Mouse (Mus musculus) spleen, postnatal 10 days (tissue): ENCODE results near the gene Rc3h2.

Experiments used
- DNase-seq, 2 experiments: peaks; one replicate each; pipeline ENCODE4 v3.0.0; 2021 to 2022; ENCODE audit warnings: low spot score in 2 of 2

Gene Rc3h2

GRCm38 (mm10) chr2:37422306-37423304 lies at the start of gene Rc3h2:
Gene Rc3h2 (minus strand): TSS chr2:37422903.
- peak; percentile 93 to 96 for DNase-seq

- DNase-seq, result no peak
Observed at GRCm38 (mm10) chr2:37466266-37466665, 43.6 kb upstream of the Rc3h2 start.

- DNase-seq, result no peak
Observed at GRCm38 (mm10) chr2:37460707-37461106, 38.0 kb upstream of the Rc3h2 start.

- DNase-seq, result no peak
Observed at GRCm38 (mm10) chr2:37452376-37452760, 29.7 kb upstream of the Rc3h2 start.

GRCm38 (mm10) chr2:37451667-37452375 lies 29.1 kb upstream of the Rc3h2 start:
- DNase-seq, result peak; percentile 81 to 94

GRCm38 (mm10) chr2:37442611-37443591 lies 20.2 kb upstream of the Rc3h2 start, which contains the start of the genes Zbtb26, Zbtb6 and Rabgap1:
Gene Zbtb26 (minus strand): TSS chr2:37443135.
Gene Zbtb6 (minus strand): TSS chr2:37443171.
Gene Rabgap1 (plus strand): TSS chr2:37443279.
- peak; percentile 89 to 96 for DNase-seq

- no peak for DNase-seq
Observed at GRCm38 (mm10) chr2:37431609-37432008, 8.9 kb upstream of the Rc3h2 start.

GRCm38 (mm10) chr2:37430593-37431464 lies 8.1 kb upstream of the Rc3h2 start:
- DNase-seq, result peak; percentile 66 to 79

- no peak for DNase-seq
Observed at GRCm38 (mm10) chr2:37423671-37424070, 968 bp upstream of the Rc3h2 start.

GRCm38 (mm10) chr2:37421903-37422302 lies 800 bp downstream of the Rc3h2 start:
- DNase-seq, result no peak

GRCm38 (mm10) chr2:37395539-37395938 lies 27.2 kb downstream of the Rc3h2 start:
- no peak for DNase-seq

GRCm38 (mm10) chr2:37382921-37383320 lies 39.8 kb downstream of the Rc3h2 start:
- no peak for DNase-seq

GRCm38 (mm10) chr2:37380189-37380588 lies 42.5 kb downstream of the Rc3h2 start:
- DNase-seq, result peak; percentile 36 to 77

GRCm38 (mm10) chr2:37376018-37376417 lies 46.7 kb downstream of the Rc3h2 start:
- no peak for DNase-seq

GRCm38 (mm10) chr2:37370651-37371050 lies 52.1 kb downstream of the Rc3h2 start:
- no peak for DNase-seq

- no peak for DNase-seq
Observed at GRCm38 (mm10) chr2:37359908-37360307, 62.8 kb downstream of the Rc3h2 start.

GRCm38 (mm10) chr2:37358633-37359540 lies 63.8 kb downstream of the Rc3h2 start, which contains the start of gene Pdcl:
Gene Pdcl (minus strand): TSS chr2:37359332.
- DNase-seq, result peak; percentile 83 to 91

- DNase-seq, result no peak
Observed at GRCm38 (mm10) chr2:37355571-37355970, 67.1 kb downstream of the Rc3h2 start.

GRCm38 (mm10) chr2:37351671-37352070 lies 71.0 kb downstream of the Rc3h2 start:
- no peak for DNase-seq
